Mouse (Mus musculus) forebrain, embryonic 11.5 days (tissue): Measurements from ENCODE around the gene Clstn3. TPM values are rescaled to one million over a fixed set of nuclear protein-coding genes. Genes with fewer than 3 reads are reported as not detected.
"Not testable (repeated sequence)": the region's sequence is repeated elsewhere in the genome, so short reads cannot be mapped to it uniquely, and the experiment has no call there.

Experiments
- ATAC-seq: fragments of 200-750 bp; cut with Nextera tagmentation; replicated peaks from 2 replicates; pipeline ENCODE4 v1.8.0; 2017; ENCODE audit warnings: moderate TSS enrichment; ENCODE audit not compliant: low FRiP score
- DNase-seq: peaks from one replicate; pipeline ENCODE4 v3.0.0-alpha.2; 2017; ENCODE audit warnings: low spot score
- H3K27ac ChIP-seq: fragments of 300-500 bp; sonication (generic); 2 replicates; pipeline ENCODE4 v1.5.1; 2014; ENCODE audit warnings: low read depth, low read length
- H3K27me3 ChIP-seq: fragments of 300-500 bp; sonication (generic); 2 replicates; pipeline ENCODE4 v1.6.1; 2014; ENCODE audit warnings: mild to moderate bottlenecking, low read length, mixed read lengths; ENCODE audit not compliant: control insufficient read depth, insufficient read depth
- H3K36me3 ChIP-seq: fragments of 300-500 bp; sonication (generic); 2 replicates; pipeline ENCODE4 v1.6.1; 2014; ENCODE audit warnings: mild to moderate bottlenecking, low read length, moderate library complexity, mixed read lengths; ENCODE audit not compliant: control insufficient read depth, insufficient read depth
- H3K4me1 ChIP-seq: fragments of 300-500 bp; sonication (generic); replicated peaks from 2 replicates; pipeline ENCODE4 v1.6.1; 2014; ENCODE audit warnings: low read length, mixed read lengths; ENCODE audit not compliant: control insufficient read depth, insufficient read depth
- H3K4me2 ChIP-seq: fragments of 300-500 bp; sonication (generic); 2 replicates; pipeline ENCODE4 v1.6.1; 2014; ENCODE audit warnings: low read depth, mild to moderate bottlenecking, low read length, moderate library complexity, mixed read lengths; ENCODE audit not compliant: severe bottlenecking
- H3K4me3 ChIP-seq: fragments of 300-500 bp; sonication (generic); 2 replicates; pipeline ENCODE4 v1.5.1; 2014; ENCODE audit warnings: low read depth, low read length
- H3K9ac ChIP-seq: fragments of 300-500 bp; sonication (generic); 2 replicates; pipeline ENCODE4 v1.6.1; 2014; ENCODE audit warnings: low read length
- H3K9me3 ChIP-seq: fragments of 300-500 bp; sonication (generic); 2 replicates; pipeline ENCODE4 v1.6.1; 2016; ENCODE audit warnings: low read length, mixed read lengths; ENCODE audit not compliant: control insufficient read depth
- WGBS: fragments of 180-500 bp; shearing (Covaris S2); extraction: QIAGEN DNeasy Blood & Tissue Kit; methylation state at CpG from one replicate; pipeline ENCODE4 v1.1.7; 2014; 5-methylcytosine and 5-hydroxymethylcytosine counted together
- polyA plus RNA-seq: library from polyadenylated mRNA; unstranded; fragments of >200 nt; fragmentation: Nextera tagmentation; extraction: Ambion mirVana; gene quantifications from 2 replicates; pipeline ENCODE4 v1.2.1, GENCODE M21; 2014

Clstn3 gene
- polyA plus RNA-seq, 1 experiment from 2014 or later = 12.8 TPM

DNA sequence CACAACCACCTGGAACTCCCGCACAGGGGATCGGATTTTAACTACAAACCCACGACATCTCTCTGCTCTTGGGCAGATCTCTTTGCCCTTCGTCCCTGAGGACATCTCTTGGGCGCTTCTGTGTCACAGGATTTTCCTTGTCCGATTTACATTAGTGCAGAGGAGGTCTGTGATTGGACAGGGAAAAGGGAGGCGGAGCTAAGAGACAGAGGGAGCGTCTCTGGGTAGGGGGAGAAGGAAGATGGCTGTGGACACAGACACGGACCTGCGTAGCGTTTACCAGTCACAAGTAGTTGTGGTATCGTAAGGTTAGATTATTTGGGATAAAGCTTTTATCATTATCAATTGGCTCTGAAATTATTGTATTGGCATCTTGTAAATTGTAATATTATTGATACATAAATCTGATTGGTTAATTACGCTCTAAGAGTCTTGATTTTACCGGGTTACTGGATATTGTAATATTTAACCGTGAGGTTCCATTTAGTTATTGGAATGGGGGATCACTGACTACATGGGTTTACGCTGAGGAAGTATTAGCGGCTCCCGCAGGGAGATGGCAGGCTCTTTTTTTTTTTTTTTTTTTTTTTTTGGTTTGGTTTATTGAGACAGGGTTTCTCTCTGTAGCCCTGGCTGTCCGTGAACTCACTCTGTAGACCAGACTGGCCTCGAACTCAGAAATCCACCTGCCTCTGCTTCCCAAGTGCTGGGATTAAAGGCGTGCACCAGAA lies 21.0 kb upstream of the Clstn3 start:
- H3K9me3 ChIP-seq = no peaks in the 10 kb centered on the region
- DNase-seq (peak; percentile 61), ATAC-seq (peak; percentile 86)
- H3K4me2 ChIP-seq = peak overlapping the region; percentile 38
- H3K27ac ChIP-seq = no peak overlapping the region
- peak overlapping the region; percentile 9 for H3K4me3 ChIP-seq
- H3K36me3 ChIP-seq = no peaks in the 10 kb centered on the region
- H3K27me3 ChIP-seq = no peaks in the 10 kb centered on the region
- H3K4me1 ChIP-seq = no peaks in the 10 kb centered on the region
- H3K9ac ChIP-seq = no peak overlapping the region
- WGBS = 38% methylated on average over 21 of the region's 21 CpGs

- 93% methylated on average over 7 of the region's 7 CpGs for WGBS
Observed at GRCm38 (mm10) chr6:124484851-124485250, 20.3 kb upstream of the Clstn3 start.

DNA sequence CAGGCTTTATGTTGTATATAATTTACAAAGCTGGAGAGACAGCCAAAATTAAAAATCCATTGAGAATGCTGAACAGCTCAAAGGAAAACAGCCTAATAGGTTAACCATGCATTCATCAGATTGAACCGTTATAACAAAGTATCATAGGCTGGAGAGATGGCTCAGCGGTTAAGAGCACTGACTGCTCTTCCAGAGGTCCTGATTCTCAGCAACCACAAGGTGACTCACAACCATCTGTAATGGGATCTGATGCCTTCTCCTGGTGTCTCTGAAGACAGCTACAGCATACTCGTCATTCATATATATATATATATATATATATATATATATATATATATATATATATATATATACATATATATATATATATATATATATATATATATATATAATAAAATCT lies 19.2 kb upstream of the Clstn3 start:
- H3K9ac ChIP-seq, ATAC-seq, H3K27me3 ChIP-seq, H3K9me3 ChIP-seq, H3K4me3 ChIP-seq, H3K27ac ChIP-seq, H3K4me1 ChIP-seq, H3K36me3 ChIP-seq, H3K4me2 ChIP-seq, DNase-seq: not testable (repeated sequence)
- 82% methylated on average over 3 of the region's 3 CpGs for WGBS

More at GRCm38 (mm10) chr6:124484851-124485250, 20.3 kb upstream of the Clstn3 start:
- no peak overlapping the region for H3K4me3 ChIP-seq
- H3K9me3 ChIP-seq = no peaks in the 10 kb centered on the region
- H3K27me3 ChIP-seq = no peaks in the 10 kb centered on the region
- no peaks in the 10 kb centered on the region for H3K36me3 ChIP-seq
- no peak overlapping the region for H3K4me2 ChIP-seq
- no peak for ATAC-seq
- no peaks in the 10 kb centered on the region for H3K4me1 ChIP-seq
- no peak overlapping the region for H3K9ac ChIP-seq
- H3K27ac ChIP-seq = no peak overlapping the region
- DNase-seq = no peak

DNA sequence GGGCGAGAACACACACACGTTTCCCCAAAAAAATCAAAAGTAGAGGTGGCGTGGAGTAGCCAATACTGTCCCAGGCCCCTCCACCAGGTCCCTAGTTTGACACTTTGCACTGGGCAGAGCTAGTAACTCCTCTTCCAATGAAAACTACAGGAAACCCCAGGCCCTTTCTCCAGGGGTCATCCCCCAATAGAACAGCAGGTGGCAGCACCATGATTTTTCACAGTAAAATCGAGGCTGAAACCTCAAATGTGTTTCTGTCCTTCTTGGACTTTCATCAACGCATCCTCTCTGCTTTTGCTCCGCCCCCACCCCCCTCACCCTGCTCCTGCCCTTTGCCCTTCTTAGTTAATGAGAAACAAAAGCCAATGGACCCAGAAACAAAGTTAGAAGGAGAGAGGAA lies 17.0 kb upstream of the Clstn3 start:
- no peak overlapping the region for H3K4me3 ChIP-seq
- no peaks in the 10 kb centered on the region for H3K27me3 ChIP-seq
- ATAC-seq = peak; percentile 31; the same call in 1 of the 2 replicates
- H3K36me3 ChIP-seq = no peaks in the 10 kb centered on the region
- WGBS = 25% methylated on average over 6 of the region's 6 CpGs
- peak; percentile 77 for DNase-seq
- H3K4me2 ChIP-seq = no peak overlapping the region
- H3K27ac ChIP-seq = no peak overlapping the region
- H3K9ac ChIP-seq = no peak overlapping the region
- H3K4me1 ChIP-seq = no peaks in the 10 kb centered on the region
- no peaks in the 10 kb centered on the region for H3K9me3 ChIP-seq

DNA sequence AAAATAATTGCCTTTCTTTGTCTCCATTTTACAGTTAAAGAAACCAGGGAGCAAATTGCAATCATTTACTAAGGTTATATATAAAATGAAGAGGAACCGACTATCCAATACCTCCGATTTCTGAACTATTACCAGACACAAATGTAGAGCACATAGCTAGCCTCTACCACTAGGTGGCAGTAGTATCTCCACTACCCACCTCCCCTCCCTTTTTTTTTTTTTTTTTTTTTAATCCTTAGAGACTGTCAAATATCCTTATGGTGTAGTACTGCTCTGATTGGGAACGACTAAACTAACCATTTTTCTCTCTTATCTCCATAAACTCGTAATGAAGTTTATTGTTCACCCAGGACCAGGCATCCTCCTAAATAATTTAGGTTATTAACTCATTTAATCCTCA lies 15.7 kb upstream of the Clstn3 start:
- Histone ChIP-seq H3K9ac (no peak overlapping the region), H3K27ac (no peak overlapping the region), H3K4me2 (no peak overlapping the region), H3K4me3 (no peak overlapping the region), H3K27me3 (no peaks in the 10 kb centered on the region), H3K36me3 (no peaks in the 10 kb centered on the region), H3K9me3 (no peaks in the 10 kb centered on the region), H3K4me1 (no peaks in the 10 kb centered on the region)
- DNase-seq (no peak), ATAC-seq (no peak)
- WGBS = 55% methylated on average over 4 of the region's 4 CpGs

GRCm38 (mm10) chr6:124479573-124479930 lies 15.0 kb upstream of the Clstn3 start:
- Histone ChIP-seq H3K9ac (no peak overlapping the region), H3K36me3 (no peaks in the 10 kb centered on the region), H3K4me2 (no peak overlapping the region), H3K27ac (no peak overlapping the region), H3K27me3 (no peaks in the 10 kb centered on the region), H3K4me3 (no peak overlapping the region), H3K4me1 (no peaks in the 10 kb centered on the region), H3K9me3 (no peaks in the 10 kb centered on the region)
- 93% methylated on average over 3 of the region's 3 CpGs for WGBS
- no peak for DNase-seq
- no peak for ATAC-seq

- H3K9me3 ChIP-seq = no peaks in the 10 kb centered on the region
- no peaks in the 10 kb centered on the region for H3K4me1 ChIP-seq
- H3K4me3 ChIP-seq = no peak overlapping the region
- no peak overlapping the region for H3K27ac ChIP-seq
- no peaks in the 10 kb centered on the region for H3K27me3 ChIP-seq
- H3K9ac ChIP-seq = no peak overlapping the region
- no peaks in the 10 kb centered on the region for H3K36me3 ChIP-seq
- ATAC-seq (no peak), DNase-seq (no peak)
- 86% methylated on average over 3 of the region's 3 CpGs for WGBS
- H3K4me2 ChIP-seq = no peak overlapping the region
Observed at GRCm38 (mm10) chr6:124478874-124479572, 14.4 kb upstream of the Clstn3 start.

GRCm38 (mm10) chr6:124477922-124478651 lies 13.5 kb upstream of the Clstn3 start:
- no peak overlapping the region for H3K27ac ChIP-seq
- WGBS = 81% methylated on average over 17 of the region's 17 CpGs
- DNase-seq (no peak), ATAC-seq (no peak)
- H3K36me3 ChIP-seq = no peaks in the 10 kb centered on the region
- no peak overlapping the region for H3K4me2 ChIP-seq
- no peaks in the 10 kb centered on the region for H3K4me1 ChIP-seq
- no peaks in the 10 kb centered on the region for H3K9me3 ChIP-seq
- no peak overlapping the region for H3K4me3 ChIP-seq
- no peak overlapping the region for H3K9ac ChIP-seq
- H3K27me3 ChIP-seq = no peaks in the 10 kb centered on the region
